Mouse (Mus musculus) stomach, embryonic 14.5 days (tissue): Measurements from ENCODE around the gene Fig4. TPM values are rescaled to one million over a fixed set of nuclear protein-coding genes. Genes with fewer than 3 reads are reported as not detected.
A peak's percentile ranks its signal among the peaks of the same experiment; 100 is the strongest.

ENCODE experiments used
- ATAC-seq: fragments of 200-750 bp; cut with Nextera tagmentation; 2 replicates; pipeline ENCODE4 v1.8.0; 2017; ENCODE audit warnings: low read depth, moderate TSS enrichment; ENCODE audit not compliant: insufficient number of reproducible peaks, insufficient read depth, low FRiP score
- H3K27ac ChIP-seq: fragments of 300-500 bp; sonication (generic); 2 replicates; pipeline ENCODE4 v1.5.1; 2014; ENCODE audit warnings: mild to moderate bottlenecking, low read length, moderate library complexity, mixed read lengths
- H3K27me3 ChIP-seq: fragments of 300-500 bp; sonication (generic); 2 replicates; pipeline ENCODE4 v1.6.1; 2014; ENCODE audit warnings: low read length, control low read depth, mixed read lengths; ENCODE audit not compliant: control insufficient read depth, insufficient read depth
- H3K36me3 ChIP-seq: fragments of 300-500 bp; sonication (generic); 2 replicates; pipeline ENCODE4 v1.6.1; 2014; ENCODE audit warnings: mild to moderate bottlenecking, control low read depth, low read length, moderate library complexity, mixed read lengths; ENCODE audit not compliant: control insufficient read depth, insufficient read depth
- H3K4me1 ChIP-seq: fragments of 300-500 bp; sonication (generic); 2 replicates; pipeline ENCODE4 v1.6.1; 2014; ENCODE audit warnings: low read length, control low read depth, mixed read lengths; ENCODE audit not compliant: control insufficient read depth, insufficient read depth
- H3K4me2 ChIP-seq: fragments of 300-500 bp; sonication (generic); replicated peaks from 2 replicates; pipeline ENCODE4 v1.6.1; 2014; ENCODE audit warnings: low read depth, low read length, control low read depth
- H3K4me3 ChIP-seq: fragments of 300-500 bp; sonication (generic); 2 replicates; pipeline ENCODE4 v1.5.1; 2014; ENCODE audit warnings: low read depth, low read length, control low read depth
- H3K9ac ChIP-seq: fragments of 300-500 bp; sonication (generic); replicated peaks from 2 replicates; pipeline ENCODE4 v1.6.1; 2014; ENCODE audit warnings: low read depth, mild to moderate bottlenecking, control low read depth, low read length, moderate library complexity, mixed read lengths
- H3K9me3 ChIP-seq: fragments of 300-500 bp; sonication (generic); 2 replicates; pipeline ENCODE4 v1.6.1; 2016; ENCODE audit warnings: low read depth, low read length, control low read depth; ENCODE audit not compliant: control insufficient read depth
- WGBS: fragments of 180-500 bp; shearing (Covaris S2); extraction: QIAGEN DNeasy Blood & Tissue Kit; methylation state at CpG from one replicate; pipeline ENCODE4 v1.1.7; 2014; 5-methylcytosine and 5-hydroxymethylcytosine counted together
- polyA plus RNA-seq: library from polyadenylated mRNA; unstranded; fragments of >200 nt; fragmentation: Nextera tagmentation; extraction: Ambion mirVana; gene quantifications from 2 replicates; pipeline ENCODE4 v1.2.1, GENCODE M21; 2014

Fig4 gene
- polyA plus RNA-seq, 1 experiment from 2014 or later = 17.0 TPM

- no peak for ATAC-seq
- 22% methylated on average over 7 of the region's 7 CpGs for WGBS
- no peak overlapping the region for H3K4me2 ChIP-seq
Measured at GRCm38 (mm10) chr10:41295145-41295544, 7.9 kb downstream of the Fig4 start.

DNA sequence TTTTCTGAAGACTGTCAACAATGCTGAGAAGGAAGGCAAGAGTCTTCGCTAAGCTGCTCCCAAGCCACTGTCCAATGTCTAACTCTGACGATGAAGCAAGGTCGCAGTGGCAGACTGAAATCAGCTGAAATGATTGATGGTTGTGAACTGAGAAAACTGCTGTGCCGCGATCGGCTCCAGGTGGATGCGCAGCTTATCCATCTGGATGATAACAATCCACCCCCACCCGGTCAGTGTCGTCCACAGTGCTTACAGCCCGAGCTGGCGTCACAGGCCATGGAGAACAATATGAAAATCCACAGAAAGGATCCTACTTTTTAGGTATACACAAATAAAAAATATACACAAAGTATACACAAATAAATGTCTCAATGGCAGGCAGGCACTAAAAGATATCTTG is 8.3 kb downstream of the Fig4 start:
- Histone ChIP-seq H3K9ac (no peak overlapping the region), H3K9me3 (no peaks in the 10 kb centered on the region), H3K27me3 (no peaks in the 10 kb centered on the region), H3K4me3 (no peak overlapping the region), H3K36me3 (no peaks in the 10 kb centered on the region), H3K4me1 (peaks cover 18% of the 10 kb centered on the region; the same call in 1 of the 2 replicates), H3K4me2 (no peak overlapping the region), H3K27ac (no peak overlapping the region)
- no peak for ATAC-seq
- WGBS = 32% methylated on average over 11 of the region's 11 CpGs

More at GRCm38 (mm10) chr10:41295145-41295544, 7.9 kb downstream of the Fig4 start:
- no peak overlapping the region for H3K27ac ChIP-seq
- H3K4me3 ChIP-seq = no peak overlapping the region
- no peak overlapping the region for H3K9ac ChIP-seq
- no peaks in the 10 kb centered on the region for H3K27me3 ChIP-seq
- H3K9me3 ChIP-seq = no peaks in the 10 kb centered on the region
- peaks cover 18% of the 10 kb centered on the region; the same call in 1 of the 2 replicates for H3K4me1 ChIP-seq
- H3K36me3 ChIP-seq = no peaks in the 10 kb centered on the region

- WGBS = 2% methylated on average over 7 of the region's 7 CpGs
- Histone ChIP-seq H3K4me3 (no peak overlapping the region), H3K4me1 (peaks cover 18% of the 10 kb centered on the region; the same call in 1 of the 2 replicates), H3K4me2 (no peak overlapping the region; the same call in 1 of the 2 replicates), H3K9me3 (no peaks in the 10 kb centered on the region), H3K36me3 (no peaks in the 10 kb centered on the region), H3K9ac (no peak overlapping the region), H3K27me3 (no peaks in the 10 kb centered on the region), H3K27ac (no peak overlapping the region; the same call in 1 of the 2 replicates)
- ATAC-seq = peak; percentile 62; the same call in 1 of the 2 replicates
Measured at GRCm38 (mm10) chr10:41293019-41293418, 10.0 kb downstream of the Fig4 start.

DNA sequence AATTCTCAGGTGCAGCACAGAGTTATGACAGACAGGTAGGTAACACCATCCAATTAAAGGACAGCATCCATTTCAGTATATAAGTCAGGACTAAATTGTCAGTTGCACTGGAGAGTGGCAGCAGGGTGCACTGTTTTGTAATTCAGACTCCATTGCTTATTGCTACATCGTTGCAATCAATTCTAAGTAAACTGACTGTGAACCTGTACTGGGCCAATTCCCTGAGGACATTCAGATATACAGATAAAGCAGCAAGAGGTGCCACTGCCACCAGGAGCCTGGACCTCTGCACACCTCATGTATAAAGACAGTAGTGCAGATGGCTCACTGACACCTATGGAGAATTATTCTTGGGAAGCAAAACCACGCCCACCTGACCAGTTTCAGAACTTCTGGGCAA is 12.0 kb downstream of the Fig4 start:
- H3K36me3 ChIP-seq = no peaks in the 10 kb centered on the region
- H3K4me3 ChIP-seq = no peak overlapping the region
- peaks cover 18% of the 10 kb centered on the region; the same call in 1 of the 2 replicates for H3K4me1 ChIP-seq
- H3K27me3 ChIP-seq = no peaks in the 10 kb centered on the region
- no peaks in the 10 kb centered on the region for H3K9me3 ChIP-seq
- no peak overlapping the region for H3K4me2 ChIP-seq
- WGBS = 85% methylated on average over 2 of the region's 2 CpGs
- H3K9ac ChIP-seq = no peak overlapping the region
- no peak overlapping the region for H3K27ac ChIP-seq
- ATAC-seq = no peak

DNA sequence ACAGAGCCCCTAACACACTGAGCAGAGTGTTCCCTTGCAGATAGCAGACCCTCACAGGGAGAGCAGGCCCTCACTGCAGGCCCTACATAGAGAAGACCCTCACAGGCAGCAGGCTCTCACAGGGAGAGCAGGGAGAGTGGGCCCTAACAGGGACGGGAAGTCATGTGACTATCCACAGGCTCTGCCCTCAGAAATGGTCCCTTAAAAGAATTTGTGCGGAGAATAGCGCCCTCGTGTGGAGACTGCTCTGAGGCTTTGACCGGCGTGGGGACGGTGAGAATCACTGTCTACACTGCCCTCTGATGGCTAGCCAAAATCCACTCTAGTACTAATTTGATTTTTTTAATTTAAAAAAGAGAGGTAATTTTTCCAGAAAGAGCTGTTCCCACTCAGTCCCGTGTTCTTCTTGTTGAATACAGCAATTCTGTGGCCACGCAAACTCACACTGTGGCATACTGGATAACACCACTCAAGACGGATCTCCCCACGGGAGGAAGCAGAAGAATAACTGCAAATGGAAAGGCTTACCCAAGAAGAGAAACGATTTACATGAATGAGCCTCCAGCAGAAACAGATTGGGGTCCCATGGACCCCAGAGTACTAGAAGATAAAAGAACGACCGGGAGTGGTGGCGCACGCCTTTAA is 14.2 kb downstream of the Fig4 start:
- Histone ChIP-seq H3K4me2 (no peak overlapping the region), H3K4me3 (no peak overlapping the region), H3K4me1 (peaks cover 13% of the 10 kb centered on the region; the same call in 1 of the 2 replicates), H3K27me3 (no peaks in the 10 kb centered on the region), H3K27ac (no peak overlapping the region), H3K9me3 (no peaks in the 10 kb centered on the region), H3K36me3 (no peaks in the 10 kb centered on the region), H3K9ac (no peak overlapping the region)
- 36% methylated on average over 16 of the region's 16 CpGs for WGBS
- peak; percentile 81 for ATAC-seq

DNA sequence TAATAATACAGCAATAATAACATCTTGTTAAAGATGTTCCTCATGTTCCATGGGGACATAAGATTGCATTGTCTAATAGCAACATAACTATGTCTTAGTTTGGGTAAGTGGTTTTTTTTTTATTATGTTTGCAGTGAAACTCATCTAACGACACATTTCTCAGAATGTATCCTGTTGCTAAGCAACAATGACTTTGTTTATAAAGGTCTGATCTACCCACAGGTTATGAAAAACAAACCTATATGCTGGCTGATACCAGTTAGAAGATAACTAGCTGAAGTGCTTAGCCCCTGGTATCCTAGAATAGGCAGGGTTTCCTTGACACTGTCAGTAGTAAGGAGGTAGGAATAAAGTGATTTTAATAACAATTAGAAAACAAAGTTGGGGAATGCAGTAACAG is 15.0 kb downstream of the Fig4 start:
- no peak overlapping the region for H3K27ac ChIP-seq
- H3K27me3 ChIP-seq = no peaks in the 10 kb centered on the region
- 48% methylated on average over 1 of the region's 1 CpGs for WGBS
- H3K9me3 ChIP-seq = no peaks in the 10 kb centered on the region
- no peak overlapping the region for H3K9ac ChIP-seq
- no peaks in the 10 kb centered on the region for H3K36me3 ChIP-seq
- no peak overlapping the region for H3K4me3 ChIP-seq
- ATAC-seq = no peak
- no peak overlapping the region for H3K4me2 ChIP-seq
- H3K4me1 ChIP-seq = peaks cover 7% of the 10 kb centered on the region; the same call in 1 of the 2 replicates

GRCm38 (mm10) chr10:41287618-41288017 is 15.4 kb downstream of the Fig4 start:
- WGBS = 69% methylated on average over 3 of the region's 3 CpGs
- H3K9ac ChIP-seq = no peak overlapping the region
- no peak overlapping the region for H3K4me3 ChIP-seq
- H3K4me1 ChIP-seq = peaks cover 4% of the 10 kb centered on the region; the same call in 1 of the 2 replicates
- H3K4me2 ChIP-seq = no peak overlapping the region
- H3K27ac ChIP-seq = no peak overlapping the region
- H3K36me3 ChIP-seq = no peaks in the 10 kb centered on the region
- no peak for ATAC-seq
- H3K27me3 ChIP-seq = no peaks in the 10 kb centered on the region
- no peaks in the 10 kb centered on the region for H3K9me3 ChIP-seq

DNA sequence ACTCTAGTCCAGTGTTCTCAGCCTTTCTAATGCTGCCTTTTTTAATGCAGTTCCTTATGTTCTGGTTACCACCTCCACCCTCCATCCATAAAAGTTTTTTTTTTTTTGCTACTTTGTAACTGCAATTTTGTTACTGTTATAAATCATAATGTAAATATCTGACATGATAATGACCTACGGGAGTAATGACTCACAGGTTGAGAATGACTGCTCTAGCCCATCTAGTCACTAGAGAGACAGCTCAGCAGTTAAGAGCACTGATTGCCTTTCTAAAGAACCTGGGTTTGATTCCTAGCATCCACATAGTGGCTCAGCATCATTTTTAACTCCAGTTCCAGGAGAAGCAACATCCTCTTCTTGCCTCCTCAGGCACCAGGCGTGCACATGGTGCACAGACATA is 21.0 kb downstream of the Fig4 start:
- no peak overlapping the region for H3K4me2 ChIP-seq
- H3K27ac ChIP-seq = no peak overlapping the region
- no peak overlapping the region for H3K9ac ChIP-seq
- H3K36me3 ChIP-seq = no peaks in the 10 kb centered on the region
- 65% methylated on average over 2 of the region's 2 CpGs for WGBS
- ATAC-seq = no peak
- H3K9me3 ChIP-seq = no peaks in the 10 kb centered on the region
- H3K4me1 ChIP-seq = no peaks in the 10 kb centered on the region
- no peaks in the 10 kb centered on the region for H3K27me3 ChIP-seq
- no peak overlapping the region for H3K4me3 ChIP-seq

GRCm38 (mm10) chr10:41280796-41281195 is 22.3 kb downstream of the Fig4 start:
- 87% methylated on average over 2 of the region's 2 CpGs for WGBS
- no peak overlapping the region for H3K9ac ChIP-seq
- no peaks in the 10 kb centered on the region for H3K27me3 ChIP-seq
- no peak overlapping the region for H3K4me2 ChIP-seq
- no peaks in the 10 kb centered on the region for H3K4me1 ChIP-seq
- H3K9me3 ChIP-seq = no peaks in the 10 kb centered on the region
- ATAC-seq = no peak
- H3K36me3 ChIP-seq = no peaks in the 10 kb centered on the region
- H3K4me3 ChIP-seq = no peak overlapping the region
- no peak overlapping the region for H3K27ac ChIP-seq
